Mouse (Mus musculus) gastrocnemius, postnatal 14 days (tissue): ENCODE results near the gene Camkmt. TPM values are rescaled to one million over a fixed set of nuclear protein-coding genes. Genes with fewer than 3 reads are reported as not detected.

Source experiments
- total RNA-seq, 2 experiments: library from RNA; stranded (reverse); gene quantifications; 2 replicates each; pipeline ENCODE4 v1.2.3; 2021

The Camkmt gene
- total RNA-seq, 2 experiments from 2014 or later, result 1.5 to 1.7 TPM

Other genes with a start within 250 kb of the Camkmt start
- gene Ppm1b, start 133.8 kb upstream of the Camkmt start, total RNA-seq, result 100 to 1,000 TPM; 137 to 144 TPM
- gene Slc3a1, start 62.2 kb upstream of the Camkmt start, total RNA-seq, result not detected
- 10 to 100 TPM; 85.9 to 87.3 TPM for gene Prepl, start 311 bp upstream of the Camkmt start, total RNA-seq